Mouse (Mus musculus) erythroid progenitor cell, adult 5-6 weeks (primary cell): ENCODE measurements around the gene Rhebl1. TPM values are rescaled to one million over a fixed set of nuclear protein-coding genes. Genes with fewer than 3 reads are reported as not detected.

ENCODE experiments used
- ATAC-seq: replicated peaks from 2 replicates; pipeline ENCODE4 v1.8.0; 2016; ENCODE audit warnings: moderate number of reproducible peaks, mild to moderate bottlenecking, moderate TSS enrichment, inconsistent platforms; ENCODE audit not compliant: poor library complexity, low FRiP score, severe bottlenecking
- total RNA-seq, 2 experiments: library from RNA; stranded (forward) in 1 of 2; stranded (reverse) in 1 of 2; fragments of 150-400 nt in 1 of 2; fragments of 186-747, 209-891 nt in 1 of 2; gene quantifications; 2 replicates each; pipeline versions ENCODE4 v1.2.3 to v1.2.4; 2015 to 2017; ENCODE audit warnings: low replicate concordance in 2 of 2

The Rhebl1 gene
- total RNA-seq, 2 experiments from 2014 or later, result 5.9 TPM; not detected in 1

DNA sequence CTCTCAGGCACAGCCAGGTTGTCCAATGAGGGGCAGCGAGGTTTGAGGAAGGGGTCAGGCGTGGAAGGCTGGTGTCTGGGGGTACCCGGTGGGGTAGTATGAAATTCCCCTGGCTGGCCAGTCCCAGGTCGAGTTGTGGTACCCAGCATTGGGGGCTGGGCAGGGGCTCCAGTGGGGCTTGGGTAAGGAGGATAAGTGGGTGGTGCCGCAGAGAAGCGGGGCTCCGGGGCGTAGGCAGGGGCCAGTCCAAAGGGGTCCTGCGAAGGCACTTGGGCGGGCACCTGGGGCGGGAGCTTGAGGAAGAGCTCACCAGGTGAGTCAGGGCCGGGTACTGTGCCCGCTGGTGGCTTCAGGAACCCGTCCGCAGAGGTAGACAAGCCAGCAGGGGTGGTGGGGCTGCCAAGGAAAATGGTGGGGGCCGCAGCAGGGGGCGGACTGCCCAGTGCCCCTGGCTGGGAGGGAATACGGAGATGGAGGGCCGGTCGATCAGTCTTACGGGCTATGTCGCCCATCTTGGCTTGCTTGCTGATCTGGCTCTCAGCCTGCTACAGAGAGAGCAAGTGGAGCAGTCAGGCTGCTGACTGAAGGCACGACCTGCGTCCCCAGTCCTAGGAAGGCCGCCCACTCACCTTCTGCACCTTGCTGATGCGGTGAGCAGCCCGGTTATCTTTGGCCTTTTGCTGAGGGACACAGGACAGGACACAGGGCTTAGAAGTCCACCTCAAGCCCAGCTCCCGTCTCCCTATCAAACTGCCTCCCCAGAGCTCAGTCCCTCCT is 41.0 kb downstream of the Rhebl1 start:
- ATAC-seq, result no peak

DNA sequence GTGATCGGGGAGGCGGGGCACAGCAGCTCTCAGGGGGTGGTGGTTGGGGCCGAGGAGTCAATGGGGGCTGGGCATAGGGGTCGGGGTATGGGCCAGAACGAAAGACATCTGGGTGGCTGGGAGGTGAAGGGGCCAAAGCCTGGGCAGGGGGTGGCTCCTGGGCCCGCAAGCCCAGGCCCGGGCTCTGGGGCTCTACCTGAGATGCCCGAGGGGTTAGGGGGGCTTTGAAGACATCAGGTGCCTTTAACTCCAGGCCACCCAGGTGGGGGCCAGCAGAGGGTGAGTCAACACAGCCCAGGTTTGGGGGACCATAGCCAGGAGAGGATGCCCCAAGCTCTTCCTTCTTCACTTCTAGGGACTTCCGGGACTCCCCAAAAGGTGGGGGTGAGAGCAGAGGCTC is 41.6 kb downstream of the Rhebl1 start:
- no peak for ATAC-seq

DNA sequence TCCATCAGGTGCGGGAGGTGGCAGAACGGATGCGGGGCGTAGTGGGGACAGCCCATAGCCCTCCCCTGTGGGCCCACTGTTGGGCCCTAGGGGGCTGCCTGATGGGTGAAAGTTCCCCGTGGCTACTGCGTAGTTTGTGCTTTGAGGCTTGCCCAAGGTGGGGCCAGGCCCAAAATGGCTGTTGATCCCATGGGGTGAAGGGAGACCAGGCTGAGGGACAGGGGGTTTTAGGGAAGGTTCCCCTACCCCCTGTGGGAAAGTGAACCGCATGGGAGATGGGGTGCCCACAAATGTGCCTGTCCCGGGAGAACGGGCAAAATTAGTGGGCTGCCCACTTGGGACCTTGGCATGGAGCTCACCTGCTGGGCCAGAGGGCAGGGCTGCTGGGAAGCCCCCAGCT is 42.3 kb downstream of the Rhebl1 start:
- no peak for ATAC-seq

DNA sequence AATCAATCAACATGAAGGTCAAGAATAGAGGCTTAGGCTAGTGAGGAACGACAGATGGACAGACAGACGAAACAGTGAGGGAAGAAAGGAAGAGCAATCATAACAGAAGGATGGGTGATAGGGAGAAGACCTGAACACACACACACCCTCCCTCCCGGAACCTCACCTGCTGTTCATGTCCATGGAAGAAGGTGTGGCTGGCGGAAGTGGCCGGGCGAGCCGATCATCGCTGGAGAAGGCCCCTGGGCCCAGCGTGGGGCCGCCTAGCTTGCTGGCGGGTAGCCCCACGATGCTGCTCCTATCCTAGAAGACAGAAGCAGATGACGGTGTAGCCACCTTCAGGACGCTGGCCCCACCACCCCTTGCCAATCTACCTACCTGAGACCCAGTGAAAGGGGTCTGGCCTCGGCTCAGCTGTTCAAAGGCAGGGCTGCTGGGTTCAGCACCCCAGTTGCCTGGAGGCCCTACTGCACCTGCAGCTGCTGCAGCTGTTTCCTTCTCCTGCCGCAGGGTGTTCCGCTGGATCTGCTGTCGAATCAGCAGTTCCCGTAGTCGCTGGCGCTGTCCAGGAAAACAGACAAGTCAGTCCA is 43.0 kb downstream of the Rhebl1 start:
- ATAC-seq, result no peak

DNA sequence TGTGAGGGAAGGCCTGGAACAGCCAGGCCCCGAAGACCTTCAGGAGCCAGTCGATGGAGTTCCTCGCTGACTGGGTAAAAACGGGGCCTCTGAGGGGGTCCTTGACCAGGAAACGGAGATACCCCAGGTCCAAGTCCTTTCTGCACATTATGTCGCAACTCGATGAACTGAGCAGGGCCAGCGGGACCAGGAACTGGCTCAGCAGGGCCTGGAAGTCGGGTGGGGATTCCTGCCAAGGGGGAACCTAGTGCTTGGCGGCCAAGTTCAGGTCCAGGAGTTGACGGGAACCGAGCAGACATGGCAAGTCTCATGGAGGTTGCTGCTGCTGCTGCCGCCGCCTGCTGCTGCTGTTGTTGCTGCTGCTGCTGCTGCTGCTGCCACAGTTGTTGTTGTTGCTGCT is 43.7 kb downstream of the Rhebl1 start:
- no peak for ATAC-seq

DNA sequence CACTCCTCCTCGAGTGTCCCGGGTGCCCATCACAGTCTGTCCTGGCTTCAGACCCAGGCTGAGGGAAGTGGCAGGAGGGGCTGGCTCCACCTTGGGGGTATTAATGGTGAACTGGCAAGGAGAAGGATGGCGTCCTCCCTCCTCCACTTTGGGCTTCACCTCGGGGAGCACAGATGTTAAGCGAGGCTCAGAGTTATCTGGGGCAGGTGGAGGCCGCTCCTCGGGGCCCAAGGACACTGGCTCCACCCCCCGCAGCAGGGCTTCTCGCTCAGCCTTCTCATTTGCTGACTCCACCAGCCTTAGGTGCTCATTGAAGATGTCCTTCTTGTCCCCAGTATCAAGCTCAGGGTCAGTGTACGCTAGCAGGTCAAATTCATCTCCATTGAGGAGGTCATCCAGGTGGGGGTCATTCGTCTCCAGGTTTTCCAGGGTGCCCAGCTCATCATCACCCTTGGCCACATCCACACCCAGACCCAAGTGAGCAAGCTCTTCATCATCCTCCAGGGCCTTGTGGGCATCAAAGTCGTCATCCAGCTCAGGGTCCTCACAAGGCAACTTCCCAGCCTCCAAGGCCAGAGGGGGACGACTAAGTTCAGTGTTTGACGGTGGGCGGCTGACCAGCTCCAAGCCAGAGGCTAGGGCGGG is 44.3 kb downstream of the Rhebl1 start:
- ATAC-seq, result no peak

DNA sequence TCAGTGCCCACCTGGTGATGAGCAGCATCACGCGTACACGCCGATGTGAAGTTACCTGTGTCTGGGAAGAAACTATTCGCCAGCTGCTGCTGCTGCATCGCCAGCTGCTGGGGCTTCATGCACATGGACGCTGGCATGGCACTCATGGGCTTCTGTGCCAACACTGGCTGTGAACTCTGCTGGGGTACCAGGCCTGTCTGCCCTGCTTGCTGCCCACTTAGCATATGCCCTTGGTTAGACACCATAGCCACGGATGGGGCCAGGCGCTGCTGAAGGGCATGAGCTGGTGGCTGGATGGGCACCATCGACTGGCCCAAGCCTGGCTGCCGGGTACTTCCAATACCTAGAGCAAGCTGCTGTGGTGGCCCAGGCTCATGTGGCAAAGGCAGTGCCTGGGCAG is 45.2 kb downstream of the Rhebl1 start:
- no peak for ATAC-seq

DNA sequence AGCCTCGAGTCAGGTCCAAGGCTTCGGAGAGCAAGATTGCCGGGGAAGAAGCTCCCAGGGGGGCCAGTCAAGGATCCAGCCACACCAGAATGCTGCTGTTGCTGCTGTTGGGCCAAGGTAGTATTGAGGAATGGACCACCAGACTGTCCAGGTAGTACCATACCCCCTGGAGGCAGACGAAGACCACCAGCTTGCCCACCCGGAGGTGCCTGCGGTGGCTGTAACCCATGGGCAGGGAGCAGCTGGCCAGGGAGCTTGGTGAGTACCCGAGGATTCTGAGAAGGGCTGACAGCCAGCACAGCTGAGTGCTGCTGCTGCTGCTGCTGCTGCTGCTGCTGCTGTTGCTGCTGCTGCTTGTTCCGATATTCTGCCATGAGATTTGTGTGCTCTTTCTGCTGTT is 48.2 kb downstream of the Rhebl1 start:
- ATAC-seq, result no peak

DNA sequence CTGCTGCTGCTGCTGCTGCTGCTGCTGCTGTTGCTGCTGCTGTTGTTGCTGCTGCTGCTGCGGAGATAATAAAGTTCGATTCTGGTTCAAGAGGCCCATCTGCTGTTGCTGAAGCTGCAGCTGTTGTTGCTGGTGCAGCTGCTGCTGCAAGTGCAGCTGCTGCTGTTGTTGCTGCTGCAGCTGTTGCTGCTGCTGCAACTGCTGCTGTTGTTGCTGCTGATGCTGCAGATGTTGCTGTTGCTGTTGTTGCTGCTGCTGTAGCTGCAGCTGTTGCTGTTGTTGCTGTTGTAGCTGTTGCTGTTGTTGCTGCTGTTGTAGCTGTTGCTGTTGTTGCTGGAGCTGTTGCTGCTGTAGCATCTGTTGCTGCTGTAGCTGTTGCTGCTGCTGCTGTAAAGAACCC is 49.2 kb downstream of the Rhebl1 start:
- ATAC-seq, result no peak

DNA sequence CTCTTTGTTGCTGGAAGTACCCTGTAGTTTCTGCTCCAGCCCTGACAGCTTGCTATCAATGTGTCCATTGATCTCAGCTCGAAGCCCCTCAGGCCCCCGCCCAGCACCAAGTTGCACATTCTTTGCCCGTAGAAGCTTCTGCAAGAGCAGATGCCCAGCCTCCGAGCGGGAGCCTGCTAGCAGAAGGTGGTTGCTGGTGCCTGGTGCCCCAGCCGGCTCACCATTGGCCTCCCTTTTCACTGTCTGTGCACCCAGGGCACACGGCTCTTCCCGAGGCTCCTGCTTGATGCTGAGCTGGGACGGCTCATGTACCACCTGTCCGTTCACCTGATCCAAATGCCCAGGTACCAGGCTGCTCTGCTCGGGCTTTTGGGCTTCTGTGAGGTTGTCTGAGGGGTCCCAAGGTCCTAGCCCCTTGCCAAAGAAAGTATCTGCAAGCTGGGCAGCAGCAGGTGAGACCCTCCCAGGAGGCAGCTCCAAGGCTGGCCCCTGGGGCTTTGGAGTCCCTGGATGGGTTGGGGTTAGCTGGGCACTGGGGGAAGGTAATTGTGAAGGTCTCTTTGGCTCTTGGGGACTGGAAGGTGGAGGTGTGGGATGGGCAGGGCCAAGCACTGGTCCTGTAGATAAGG is 50.6 kb downstream of the Rhebl1 start:
- ATAC-seq, result no peak

DNA sequence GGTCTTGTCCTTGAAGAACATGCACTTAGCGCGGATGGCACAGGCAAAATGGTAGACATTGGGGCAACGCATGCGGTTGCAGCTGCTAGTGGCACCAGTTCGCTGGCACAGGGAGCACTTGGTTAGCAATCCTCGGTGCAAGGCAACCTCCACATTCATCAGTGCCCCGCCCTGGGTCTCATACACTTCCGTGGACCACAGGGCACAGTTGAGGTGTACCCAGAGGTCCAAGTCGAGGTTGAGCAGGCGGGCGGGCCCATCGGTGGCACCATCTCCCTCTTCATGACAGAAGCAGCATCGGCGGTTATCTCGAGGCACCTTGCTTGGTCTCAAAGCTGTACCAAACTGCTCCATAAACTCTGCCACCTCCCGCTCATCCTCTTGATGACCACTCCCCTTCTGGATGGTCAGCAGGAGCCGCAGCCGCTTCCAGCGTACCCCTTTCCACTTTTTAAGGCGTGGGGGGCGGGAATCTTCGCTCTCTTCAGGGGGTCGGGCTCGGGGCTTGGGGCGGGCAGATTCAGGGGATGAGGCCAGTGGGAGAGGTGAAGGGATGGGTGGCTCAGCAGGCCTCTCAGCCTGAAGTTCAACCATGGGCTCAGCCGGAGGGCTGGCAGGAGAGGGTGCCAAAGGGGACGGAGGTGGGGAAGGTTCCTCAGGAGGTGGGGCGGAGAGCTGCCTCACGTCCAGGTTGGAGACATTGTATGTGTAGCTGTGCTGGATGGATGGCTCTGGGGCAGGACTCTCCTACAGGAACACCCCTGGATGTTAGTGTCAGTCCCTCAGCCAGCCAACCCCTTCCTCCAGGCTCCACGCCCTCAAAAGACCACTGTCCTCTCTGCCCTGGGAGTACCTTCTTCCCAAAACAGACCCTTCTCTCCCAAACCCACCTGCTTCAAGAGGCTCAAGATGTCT is 54.4 kb downstream of the Rhebl1 start:
- ATAC-seq, result no peak

DNA sequence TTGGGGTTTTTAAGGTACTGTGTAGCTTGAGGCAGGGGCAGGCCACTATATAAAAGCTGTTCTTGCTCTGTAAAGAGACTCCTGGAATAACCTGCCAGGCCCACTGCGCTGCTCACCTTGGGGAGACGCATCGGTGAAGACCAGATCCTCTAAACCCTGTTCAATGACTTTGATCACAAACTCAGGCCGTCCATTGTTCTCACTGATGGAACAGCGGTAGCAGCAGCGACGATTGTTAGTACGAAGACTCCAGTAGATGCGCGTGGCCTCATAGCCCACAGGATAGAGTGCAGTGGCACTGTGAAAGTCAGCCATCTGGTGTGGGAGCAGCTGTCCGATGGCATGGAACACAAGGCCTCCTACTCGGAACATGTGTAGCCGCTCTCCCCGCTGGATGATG is 55.2 kb downstream of the Rhebl1 start:
- no peak for ATAC-seq

DNA sequence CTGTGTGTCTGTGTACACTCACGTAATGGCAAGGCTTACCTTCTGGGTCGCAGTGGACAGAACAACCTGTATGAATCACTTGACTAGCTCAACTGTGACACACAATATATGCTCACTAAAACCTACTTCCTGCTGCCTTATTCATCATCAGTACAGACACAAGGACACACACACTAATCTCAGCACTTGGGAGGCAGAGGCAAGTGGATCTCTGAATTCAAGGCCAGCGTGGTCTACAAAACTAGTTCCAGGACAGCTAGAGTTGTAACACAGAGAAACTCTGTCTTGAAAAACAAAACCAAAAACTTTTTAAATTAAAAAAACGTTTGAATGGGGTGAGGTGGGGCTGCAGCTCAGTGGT is 56.6 kb downstream of the Rhebl1 start:
- ATAC-seq, result peak; percentile 40

DNA sequence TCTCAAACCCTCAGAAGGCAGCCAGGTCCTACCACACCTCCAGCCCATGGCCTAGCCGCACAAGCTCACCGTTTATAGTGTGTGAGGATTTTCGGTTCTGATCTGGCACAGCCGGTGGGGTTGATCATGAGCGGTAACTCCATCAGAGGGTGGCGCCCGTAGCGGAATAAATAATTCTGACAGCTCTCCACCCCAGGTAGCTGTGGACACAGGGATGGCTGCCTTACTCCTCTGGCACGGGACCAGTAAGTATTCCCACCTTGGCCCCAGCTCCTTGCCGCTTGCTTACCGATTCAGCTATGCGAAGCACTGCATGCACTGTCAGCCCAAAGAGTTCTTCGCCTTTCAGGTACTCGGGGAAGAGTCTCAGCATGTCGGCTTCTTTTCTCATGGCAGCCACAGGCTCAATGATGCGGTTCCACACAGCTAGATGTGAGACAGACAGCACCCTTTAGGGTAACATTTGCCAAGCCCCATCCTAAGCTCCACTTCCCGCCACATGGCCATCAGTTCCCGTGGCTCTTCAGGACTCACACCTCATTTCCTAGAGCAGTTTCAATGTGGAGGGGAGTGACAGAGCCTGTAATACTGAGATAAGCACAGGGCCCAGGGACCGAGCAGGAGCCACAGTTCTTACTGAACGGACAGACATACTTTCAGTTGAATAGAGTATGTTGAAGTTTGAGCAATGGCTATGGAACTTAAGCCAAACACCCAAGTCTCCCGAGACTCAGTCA is 57.2 kb downstream of the Rhebl1 start:
- peak; percentile 90 for ATAC-seq

DNA sequence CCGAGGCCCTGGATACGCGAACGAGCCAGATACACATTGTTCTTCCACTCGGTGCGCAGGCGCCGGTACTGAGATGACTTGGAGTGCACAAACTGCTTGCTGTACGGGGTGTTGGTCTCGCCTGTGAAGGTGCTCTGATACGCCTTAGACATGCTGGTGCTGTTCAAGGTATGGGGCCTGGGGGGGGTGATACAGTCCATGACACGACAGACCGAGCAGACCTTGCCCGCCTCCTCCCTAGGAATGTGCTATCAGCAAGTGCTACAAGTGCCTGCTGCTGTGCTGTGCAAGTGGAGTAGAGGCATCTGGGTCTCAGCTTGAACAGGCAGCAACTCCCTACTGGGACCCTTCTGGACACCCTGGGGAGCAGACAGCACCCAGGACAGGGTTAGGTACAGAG is 59.0 kb downstream of the Rhebl1 start:
- no peak for ATAC-seq

DNA sequence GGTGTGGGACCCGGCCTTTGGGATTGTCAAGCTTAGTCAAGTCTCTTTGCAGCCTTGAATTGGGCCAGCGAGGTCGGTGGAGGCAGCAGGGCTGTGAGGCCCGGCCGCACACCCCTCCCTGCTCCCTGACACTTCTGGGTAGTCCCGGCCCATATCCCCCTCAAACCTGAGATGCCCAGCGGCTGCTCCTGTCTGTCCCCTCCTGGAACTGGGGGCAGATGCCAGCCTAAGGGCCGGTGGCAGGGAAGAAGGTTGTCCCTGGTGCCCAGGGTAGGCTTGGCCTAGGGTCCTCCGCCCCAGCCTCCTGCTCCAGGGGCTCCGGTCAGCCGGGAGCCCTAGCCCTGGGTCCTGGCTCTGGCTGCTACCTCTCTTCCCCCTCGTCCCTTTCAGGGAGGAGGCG is 60.3 kb downstream of the Rhebl1 start:
- no peak for ATAC-seq

DNA sequence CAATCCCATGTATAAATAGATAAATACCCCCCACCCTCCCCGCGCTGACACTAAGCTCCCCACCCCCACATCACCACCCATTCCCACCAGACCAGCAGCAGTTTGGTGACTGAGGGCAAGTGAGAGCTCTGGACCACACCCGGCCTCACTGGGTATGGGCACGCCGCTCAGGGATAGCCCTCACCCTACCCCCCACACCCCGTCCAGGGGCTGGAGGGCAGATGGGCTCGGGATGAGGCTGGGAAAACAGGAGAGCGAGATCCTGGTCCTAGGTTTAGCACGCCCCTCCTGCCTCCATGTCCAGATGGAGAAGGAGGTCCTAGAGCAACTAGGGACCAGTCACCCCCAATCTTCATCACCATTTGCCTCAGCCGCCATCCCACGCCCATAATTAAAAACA is 61.1 kb downstream of the Rhebl1 start:
- no peak for ATAC-seq

DNA sequence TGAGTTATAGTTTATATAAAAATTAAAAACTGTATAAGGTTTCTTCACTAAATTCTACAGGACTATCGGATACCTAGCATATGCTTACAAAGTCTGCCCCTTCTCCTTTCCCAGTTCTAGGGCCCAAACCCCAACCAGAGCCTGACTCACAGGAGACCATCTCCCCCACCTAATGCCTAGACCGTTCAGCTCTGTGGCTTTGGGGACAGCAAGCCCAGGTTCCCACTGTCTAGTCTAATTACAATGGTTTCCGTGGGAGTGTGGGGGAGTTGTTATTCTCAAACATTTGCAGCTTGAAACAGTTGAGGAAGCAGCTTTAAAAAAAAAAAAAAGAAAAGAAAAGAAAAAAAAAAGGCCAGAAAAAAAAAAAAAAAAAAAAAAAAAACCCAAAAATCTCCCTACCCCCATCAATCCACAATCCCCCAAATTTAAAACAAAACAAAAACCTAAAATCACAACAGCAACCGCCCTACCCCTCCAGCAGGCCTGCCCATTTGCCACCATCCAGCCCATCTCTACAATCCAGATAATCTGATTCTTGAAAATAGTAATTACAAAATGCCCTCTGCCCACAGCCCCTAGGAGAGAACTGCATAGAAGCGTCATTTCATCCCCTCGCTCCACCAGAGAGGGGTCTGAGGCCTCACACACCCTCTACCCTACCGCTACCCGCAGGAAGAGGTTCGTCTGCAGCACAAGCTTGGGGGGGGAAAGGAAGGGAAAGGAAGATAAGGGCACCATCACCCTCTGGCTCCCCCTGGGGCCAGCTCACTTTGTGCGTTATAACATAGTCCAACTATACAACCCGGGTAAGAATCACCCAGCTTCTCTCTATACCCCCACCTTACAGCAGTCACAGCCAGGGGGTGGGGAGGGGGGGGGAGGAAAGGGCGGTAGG is 61.9 kb downstream of the Rhebl1 start:
- ATAC-seq, result no peak
